Mouse (Mus musculus) limb, embryonic 10.5 days (tissue): ENCODE measurements around the gene Chid1. TPM values are rescaled to one million over a fixed set of nuclear protein-coding genes. Genes with fewer than 3 reads are reported as not detected.

ENCODE experiments used
- DNase-seq: peaks from one replicate; pipeline ENCODE4 v3.0.0-alpha.2; 2017; ENCODE audit warnings: low spot score
- H3K27ac ChIP-seq: fragments of 300-500 bp; sonication (generic); 2 replicates; pipeline ENCODE4 v1.5.1; 2016; ENCODE audit warnings: mild to moderate bottlenecking
- H3K27me3 ChIP-seq: fragments of 300-500 bp; sonication (generic); 2 replicates; pipeline ENCODE4 v1.6.1; 2016; ENCODE audit warnings: low read depth, mild to moderate bottlenecking; ENCODE audit not compliant: poor library complexity, severe bottlenecking
- H3K36me3 ChIP-seq: fragments of 300-500 bp; sonication (generic); 2 replicates; pipeline ENCODE4 v1.6.1; 2016; ENCODE audit warnings: mild to moderate bottlenecking, moderate library complexity
- H3K4me1 ChIP-seq: fragments of 300-500 bp; sonication (generic); 2 replicates; pipeline ENCODE4 v1.6.1; 2016
- H3K4me3 ChIP-seq: fragments of 300-500 bp; sonication (generic); 2 replicates; pipeline ENCODE4 v1.5.1; 2016; ENCODE audit warnings: mild to moderate bottlenecking, moderate library complexity
- H3K9me3 ChIP-seq: fragments of 300-500 bp; sonication (generic); replicated peaks from 2 replicates; pipeline ENCODE4 v1.6.1; 2016; ENCODE audit warnings: mild to moderate bottlenecking
- WGBS: fragments of 180-500 bp; shearing (Covaris S2); methylation state at CpG from one replicate; pipeline ENCODE4 v1.1.7; 2016; 5-methylcytosine and 5-hydroxymethylcytosine counted together
- polyA plus RNA-seq: library from polyadenylated mRNA; unstranded; fragments of >200 nt; fragmentation: Nextera tagmentation; extraction: Ambion mirVana; gene quantifications from 2 replicates; pipeline ENCODE4 v1.2.1, GENCODE M21; 2016

Chid1 gene
- polyA plus RNA-seq, 1 experiment from 2014 or later, result 26.7 TPM

DNA sequence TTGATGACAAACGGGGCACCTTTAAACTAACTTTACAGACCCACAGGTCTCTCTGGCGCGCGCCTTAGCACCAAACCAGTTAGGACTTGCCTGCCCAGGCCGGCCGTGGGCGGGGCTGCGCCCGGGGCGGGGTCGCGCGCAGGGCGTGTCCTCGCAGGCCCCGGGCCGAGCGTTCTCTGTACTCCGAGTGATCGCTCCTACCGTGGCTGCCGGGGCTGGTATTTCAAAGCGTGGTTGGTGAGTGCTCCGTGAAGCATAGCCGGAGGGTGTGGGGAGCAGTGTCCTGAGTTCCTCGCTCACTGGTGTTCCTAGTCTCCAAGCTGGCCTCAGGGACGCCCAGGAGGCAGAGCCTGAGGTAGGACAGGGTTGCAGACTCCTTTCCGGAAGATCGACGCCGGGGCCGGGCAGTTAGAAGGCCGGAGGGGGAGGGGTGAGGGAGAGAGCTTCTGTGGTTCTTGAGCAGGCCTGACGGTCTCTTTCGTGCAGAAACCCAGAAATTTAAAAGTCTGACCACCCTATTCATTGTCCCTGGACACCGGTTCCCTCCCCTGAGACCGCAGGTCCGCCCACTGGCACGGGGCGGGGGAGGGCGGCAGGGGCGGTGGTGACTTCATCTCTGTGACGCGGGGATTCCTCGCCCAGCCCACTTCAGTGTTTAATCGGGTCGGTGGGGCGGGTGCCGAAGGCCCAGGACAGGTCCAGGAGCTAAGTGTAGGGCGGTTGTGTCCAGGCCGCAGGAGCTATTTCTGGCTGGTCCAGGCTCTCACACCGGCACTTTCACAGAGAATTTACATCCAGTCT, 72.2 kb downstream of the Chid1 start, which contains the start of gene Cd151:
Gene Cd151 (plus strand): TSS at position 163 of the 801 bp plus-strand sequence.
- H3K27ac ChIP-seq, result peak within 1 kb of the TSS; percentile 92
- under 1% methylated on average over 52 of the region's 52 CpGs for WGBS
- peak within 1 kb of the TSS; percentile 81 for H3K4me3 ChIP-seq
- H3K36me3 ChIP-seq, result peaks cover 33% of the 10 kb centered on the region
- peaks cover 76% of the 10 kb centered on the region for H3K4me1 ChIP-seq
- peak; percentile 92 for DNase-seq
- H3K27me3 ChIP-seq, result peaks cover 45% of the 10 kb centered on the region
- H3K9me3 ChIP-seq, result no peaks in the 10 kb centered on the region

DNA sequence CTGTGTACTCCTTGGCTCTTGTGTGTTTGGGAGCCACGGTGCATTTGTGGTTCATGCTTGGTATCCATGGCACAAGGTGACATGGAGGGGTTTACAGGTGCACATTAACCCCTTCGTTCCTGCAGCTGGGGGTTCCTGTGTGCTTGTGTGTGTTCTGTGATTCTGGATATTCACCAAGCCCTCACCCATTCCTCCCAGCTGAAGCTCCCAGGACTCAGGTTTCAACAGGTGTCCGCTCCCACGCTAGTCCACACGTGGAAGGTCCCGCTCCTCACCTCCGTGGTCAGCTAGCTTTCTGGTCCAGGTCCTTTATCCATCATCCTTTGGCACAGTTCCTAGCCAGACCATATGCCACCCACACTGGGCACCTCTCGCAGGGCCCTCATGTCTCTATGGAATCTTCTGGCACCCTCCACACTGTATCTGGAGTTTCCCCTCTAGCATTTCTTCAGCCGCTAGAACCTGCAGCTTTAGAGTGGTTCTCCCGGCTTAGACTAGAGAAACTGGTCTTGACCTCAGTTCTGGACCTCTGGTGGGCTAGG, 73.0 kb downstream of the Chid1 start:
- Histone ChIP-seq H3K9me3 (no peaks in the 10 kb centered on the region), H3K27me3 (peaks cover 52% of the 10 kb centered on the region), H3K36me3 (peaks cover 26% of the 10 kb centered on the region), H3K4me3 (peak overlapping the region; percentile 81), H3K27ac (peak overlapping the region; percentile 92), H3K4me1 (peaks cover 84% of the 10 kb centered on the region)
- 57% methylated on average over 10 of the region's 10 CpGs for WGBS
- no peak for DNase-seq

- H3K4me3 ChIP-seq, result peak overlapping the region; percentile 40; the same call in 1 of the 2 replicates
- H3K27ac ChIP-seq, result peak overlapping the region; percentile 66; the same call in 1 of the 2 replicates
- WGBS, result 72% methylated on average over 7 of the region's 7 CpGs
- DNase-seq, result no peak
- no peaks in the 10 kb centered on the region for H3K9me3 ChIP-seq
- peaks cover 20% of the 10 kb centered on the region for H3K36me3 ChIP-seq
- H3K4me1 ChIP-seq, result peaks cover 89% of the 10 kb centered on the region
- H3K27me3 ChIP-seq, result peaks cover 59% of the 10 kb centered on the region
Measured at GRCm38 (mm10) chr7:141466045-141466394, 73.6 kb downstream of the Chid1 start.

DNA sequence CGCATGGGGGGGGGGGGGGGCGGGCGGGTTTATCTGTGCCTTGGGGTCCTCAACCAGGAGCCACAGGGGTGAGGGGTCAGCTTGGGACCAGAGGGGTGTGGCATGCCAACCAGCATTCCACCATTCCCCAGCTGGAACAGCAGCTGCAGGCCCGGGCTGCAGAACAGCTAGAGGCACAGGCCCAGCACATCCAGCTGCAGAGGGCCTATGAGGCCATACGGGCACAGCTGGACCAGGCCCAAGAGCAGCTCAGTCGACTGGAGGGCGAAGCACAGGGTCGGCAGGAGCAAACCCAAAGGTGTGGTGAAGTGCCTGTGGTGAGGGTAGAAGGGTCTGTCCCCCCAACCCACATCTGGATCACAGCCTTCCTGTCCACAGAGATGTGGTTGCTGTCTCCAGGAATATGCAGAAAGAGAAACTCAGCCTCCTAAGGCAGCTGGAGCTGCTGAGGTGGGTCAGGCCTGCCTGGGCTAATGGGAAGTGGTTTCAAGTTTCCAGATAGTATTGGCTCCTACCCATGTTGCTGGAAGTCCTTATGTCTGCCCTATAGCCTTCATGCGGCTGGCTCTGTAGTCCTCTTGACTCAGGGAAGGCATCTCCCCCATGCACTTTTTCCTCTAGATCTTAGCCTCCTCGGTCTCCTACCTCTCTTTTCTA, 74.1 kb downstream of the Chid1 start:
- peaks cover 64% of the 10 kb centered on the region for H3K27me3 ChIP-seq
- H3K4me1 ChIP-seq, result peaks cover 92% of the 10 kb centered on the region
- H3K9me3 ChIP-seq, result no peaks in the 10 kb centered on the region
- H3K4me3 ChIP-seq, result peak overlapping the region; percentile 40
- DNase-seq, result peak; percentile 51
- peak overlapping the region; percentile 66 for H3K27ac ChIP-seq
- peaks cover 15% of the 10 kb centered on the region for H3K36me3 ChIP-seq
- 30% methylated on average over 10 of the region's 10 CpGs for WGBS

DNA sequence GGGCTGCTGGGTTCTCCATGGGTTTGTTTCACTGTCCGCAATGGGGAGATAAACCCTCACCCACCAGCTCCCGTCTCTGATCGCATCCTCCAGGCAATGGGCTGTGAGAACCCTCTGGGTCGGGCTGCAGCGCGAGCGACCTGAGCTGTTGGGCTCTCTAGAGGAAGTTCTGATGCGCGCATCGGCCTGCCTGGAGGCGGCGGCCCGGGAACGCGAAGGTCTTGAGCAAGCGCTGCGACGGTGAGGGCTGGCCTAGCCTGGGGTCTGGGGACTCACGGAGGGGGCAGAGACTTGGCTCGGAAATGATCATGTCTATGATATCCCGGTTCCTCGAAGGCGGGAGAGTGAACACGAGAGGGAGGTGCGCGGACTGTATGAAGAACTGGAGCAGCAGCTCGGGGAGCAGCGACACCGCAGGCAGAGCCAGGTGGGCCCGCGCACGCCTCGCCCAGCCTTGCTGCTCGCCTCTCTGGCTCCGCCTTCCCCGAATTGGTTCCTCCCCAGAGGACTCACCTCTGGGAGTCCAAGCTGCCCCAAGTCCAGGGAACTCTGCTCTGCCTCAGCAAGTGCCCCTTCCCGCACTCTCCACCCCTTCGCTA, 75.0 kb downstream of the Chid1 start:
- Histone ChIP-seq H3K36me3 (peaks cover 7% of the 10 kb centered on the region), H3K27me3 (peaks cover 72% of the 10 kb centered on the region), H3K4me3 (peak overlapping the region; percentile 40), H3K4me1 (peaks cover 86% of the 10 kb centered on the region), H3K27ac (peak overlapping the region; percentile 66), H3K9me3 (no peaks in the 10 kb centered on the region)
- WGBS, result 2% methylated on average over 38 of the region's 38 CpGs
- peak; percentile 63 for DNase-seq

DNA sequence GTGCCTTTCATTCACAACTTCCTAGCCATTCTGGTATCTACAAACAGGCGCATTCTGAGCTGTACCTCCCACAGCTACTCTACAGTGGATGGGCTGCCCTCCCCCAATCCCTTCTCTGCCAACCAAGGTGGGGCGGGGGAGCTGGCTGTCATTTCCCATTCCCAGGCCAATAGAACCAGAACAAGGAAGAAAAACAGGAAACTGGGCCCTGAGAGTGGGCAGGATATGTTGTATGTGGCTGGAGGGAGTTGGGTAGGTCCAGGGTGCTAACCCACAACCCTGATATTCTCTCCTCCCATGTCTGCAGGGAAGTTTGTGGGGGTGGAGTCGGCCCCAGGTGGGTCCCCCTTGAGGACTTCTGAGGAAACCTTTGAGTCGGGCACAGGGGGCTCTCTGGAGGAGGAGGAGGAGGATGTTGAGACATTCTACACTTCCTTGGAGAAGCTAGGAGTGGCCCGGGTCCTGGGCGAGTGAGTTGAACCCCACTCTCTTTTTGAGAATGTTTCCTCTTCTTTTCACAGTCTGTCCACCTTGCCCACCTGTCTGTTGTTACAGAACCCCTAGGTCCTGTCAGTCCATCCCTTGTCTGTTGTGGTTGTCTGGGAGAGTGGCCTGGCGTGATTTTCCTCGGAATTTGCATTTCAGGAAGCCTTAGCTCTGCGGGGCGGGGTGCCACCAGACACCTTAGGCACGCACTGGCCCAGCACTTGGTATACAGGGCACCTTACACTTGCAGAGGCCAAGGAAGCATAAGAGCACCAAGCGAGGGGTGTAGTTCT, 75.6 kb downstream of the Chid1 start:
- DNase-seq, result no peak
- H3K9me3 ChIP-seq, result no peaks in the 10 kb centered on the region
- H3K4me1 ChIP-seq, result peaks cover 82% of the 10 kb centered on the region
- H3K4me3 ChIP-seq, result peak overlapping the region; percentile 40
- peak overlapping the region; percentile 66 for H3K27ac ChIP-seq
- WGBS, result 22% methylated on average over 12 of the region's 12 CpGs
- peaks cover 79% of the 10 kb centered on the region for H3K27me3 ChIP-seq
- peaks cover 5% of the 10 kb centered on the region; the same call in 1 of the 2 replicates for H3K36me3 ChIP-seq

- 0 out of 2 replicates have a peak overlapping the region, but pooled peaks have one; percentile 68 for H3K27ac ChIP-seq
- H3K27me3 ChIP-seq, result peaks cover 94% of the 10 kb centered on the region
- WGBS, result 7% methylated on average over 5 of the region's 5 CpGs
- peaks cover 5% of the 10 kb centered on the region; the same call in 1 of the 2 replicates for H3K36me3 ChIP-seq
- H3K4me3 ChIP-seq, result peak overlapping the region; percentile 59
- H3K9me3 ChIP-seq, result no peaks in the 10 kb centered on the region
- peak; percentile 59 for DNase-seq
- H3K4me1 ChIP-seq, result peaks cover 66% of the 10 kb centered on the region
Measured at GRCm38 (mm10) chr7:141462333-141462821, 77.3 kb downstream of the Chid1 start.

DNA sequence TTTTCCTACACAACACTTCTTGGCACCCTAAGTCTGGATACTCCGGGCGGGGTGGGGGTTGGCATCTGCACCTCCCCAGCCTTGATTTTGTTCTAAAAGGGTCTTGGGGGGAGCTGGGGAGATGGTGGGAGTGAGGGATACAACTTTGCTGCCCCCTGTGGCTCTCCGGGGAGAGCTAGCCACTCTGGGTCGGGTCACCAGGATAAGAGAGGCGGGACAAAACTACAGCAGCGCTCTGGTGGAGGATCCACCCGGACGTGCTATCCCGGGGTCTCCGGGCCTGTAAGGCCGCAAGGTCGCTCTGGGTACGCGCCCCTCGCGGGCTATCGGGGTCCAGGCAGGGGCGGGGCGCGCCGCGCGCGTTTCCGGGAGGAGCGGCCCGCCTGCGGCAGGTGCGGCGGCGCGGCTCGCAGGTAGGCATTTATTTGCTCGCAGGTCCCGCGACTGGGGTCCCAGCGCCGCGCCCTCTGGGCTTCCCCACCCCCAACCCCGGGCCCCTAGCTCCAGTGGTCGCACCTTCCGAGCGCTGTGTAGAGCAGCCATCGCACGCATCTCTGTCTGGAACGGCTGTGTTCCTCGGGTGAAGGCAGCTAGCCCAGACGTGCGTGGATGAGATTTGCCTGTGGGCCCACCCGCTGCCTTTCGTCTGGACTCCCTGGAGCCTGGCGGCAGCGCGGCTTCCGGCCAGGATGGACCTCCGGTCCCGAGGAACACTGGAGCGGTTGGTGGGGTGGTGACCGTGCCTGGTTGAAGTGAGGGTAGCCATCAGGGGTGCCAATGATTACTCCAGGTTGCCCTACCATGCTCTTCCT, 77.9 kb downstream of the Chid1 start:
- Histone ChIP-seq H3K4me3 (peak overlapping the region; percentile 59), H3K27ac (peak overlapping the region; percentile 68), H3K4me1 (peaks cover 60% of the 10 kb centered on the region), H3K27me3 (peaks cover 99% of the 10 kb centered on the region), H3K9me3 (no peaks in the 10 kb centered on the region), H3K36me3 (peaks cover 5% of the 10 kb centered on the region; the same call in 1 of the 2 replicates)
- no peak for DNase-seq
- WGBS, result 2% methylated on average over 59 of the region's 59 CpGs

GRCm38 (mm10) chr7:141460391-141461113, 79.1 kb downstream of the Chid1 start, which contains the start of gene Cracr2b:
TSS of gene Cracr2b (plus strand) at chr7:141461094.
- DNase-seq, result no peak
- peaks cover 91% of the 10 kb centered on the region for H3K27me3 ChIP-seq
- H3K27ac ChIP-seq, result peak within 1 kb of the TSS; percentile 68
- peaks cover 62% of the 10 kb centered on the region for H3K4me1 ChIP-seq
- peaks cover 5% of the 10 kb centered on the region; the same call in 1 of the 2 replicates for H3K36me3 ChIP-seq
- no peaks in the 10 kb centered on the region for H3K9me3 ChIP-seq
- H3K4me3 ChIP-seq, result peak within 1 kb of the TSS; percentile 59
- 75% methylated on average over 15 of the region's 15 CpGs for WGBS

DNA sequence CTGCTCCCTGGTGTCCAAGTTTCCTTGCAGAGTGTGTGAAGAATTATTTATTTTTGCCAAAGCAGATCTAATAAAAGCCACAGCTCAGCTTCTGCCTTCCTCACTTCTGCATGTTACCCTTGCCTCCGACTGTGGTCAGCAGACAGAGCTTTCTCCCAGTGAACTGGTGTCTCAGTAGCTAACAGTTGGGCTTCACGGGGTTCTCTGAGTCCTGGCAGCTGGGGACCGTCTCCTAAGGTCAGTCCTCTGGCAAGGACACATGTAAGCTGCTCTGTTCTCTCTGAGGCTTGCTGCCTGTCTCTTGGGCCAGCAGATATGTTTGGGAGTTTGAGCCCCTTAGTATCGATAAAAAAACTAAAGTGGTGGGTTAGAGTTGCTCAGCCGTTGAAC, 79.7 kb downstream of the Chid1 start:
- DNase-seq, result no peak
- WGBS, result 78% methylated on average over 5 of the region's 5 CpGs
- H3K27me3 ChIP-seq, result peaks cover 86% of the 10 kb centered on the region

GRCm38 (mm10) chr7:141459301-141459711, 80.4 kb downstream of the Chid1 start:
- H3K4me1 ChIP-seq, result peaks cover 62% of the 10 kb centered on the region
- H3K36me3 ChIP-seq, result peaks cover 5% of the 10 kb centered on the region; the same call in 1 of the 2 replicates
- no peak for DNase-seq
- WGBS, result 85% methylated on average over 17 of the region's 17 CpGs
- H3K27ac ChIP-seq, result no peak overlapping the region
- no peaks in the 10 kb centered on the region for H3K9me3 ChIP-seq
- H3K27me3 ChIP-seq, result peaks cover 79% of the 10 kb centered on the region
- H3K4me3 ChIP-seq, result no peak overlapping the region

More for the DNA sequence above, 79.7 kb downstream of the Chid1 start:
- no peak overlapping the region for H3K4me3 ChIP-seq
- 0 out of 2 replicates have a peak overlapping the region, but pooled peaks have one; percentile 11 for H3K27ac ChIP-seq
- peaks cover 62% of the 10 kb centered on the region for H3K4me1 ChIP-seq
- H3K9me3 ChIP-seq, result no peaks in the 10 kb centered on the region
- H3K36me3 ChIP-seq, result peaks cover 5% of the 10 kb centered on the region; the same call in 1 of the 2 replicates
